Mouse (Mus musculus) heart, embryonic 12.5 days (tissue): ENCODE measurements at regions not wholly inside any gene's neighbourhood (a gene's known extent, or its start where the extent isn't known, plus 50 kb on each side); places are given as distances from the start of the nearest gene placed in this dataset.
A peak's percentile ranks its signal among the peaks of the same experiment; 100 is the strongest.

ENCODE experiments used
- ATAC-seq: fragments of 200-750 bp; cut with Nextera tagmentation; 2 replicates; pipeline ENCODE4 v1.8.0; 2017; ENCODE audit warnings: moderate TSS enrichment, moderate library complexity; ENCODE audit not compliant: insufficient number of reproducible peaks, low FRiP score
- H3K27ac ChIP-seq: fragments of 300-500 bp; sonication (generic); 2 replicates; pipeline ENCODE4 v1.5.1; 2016; ENCODE audit warnings: mild to moderate bottlenecking, moderate library complexity; ENCODE audit not compliant: poor library complexity, severe bottlenecking
- H3K27me3 ChIP-seq: fragments of 300-500 bp; sonication (generic); replicated peaks from 2 replicates; pipeline ENCODE4 v1.6.1; 2016; ENCODE audit warnings: mild to moderate bottlenecking, moderate library complexity
- H3K36me3 ChIP-seq: fragments of 300-500 bp; sonication (generic); 2 replicates; pipeline ENCODE4 v1.6.1; 2016; ENCODE audit warnings: mild to moderate bottlenecking, moderate library complexity
- H3K4me1 ChIP-seq: fragments of 300-500 bp; sonication (generic); replicated peaks from 2 replicates; pipeline ENCODE4 v1.6.1; 2016; ENCODE audit warnings: mild to moderate bottlenecking
- H3K4me2 ChIP-seq: fragments of 300-500 bp; sonication (generic); 2 replicates; pipeline ENCODE4 v1.6.1; 2016; ENCODE audit warnings: mild to moderate bottlenecking, moderate library complexity
- H3K4me3 ChIP-seq: fragments of 300-500 bp; sonication (generic); 2 replicates; pipeline ENCODE4 v1.5.1; 2016; ENCODE audit warnings: mild to moderate bottlenecking
- H3K9ac ChIP-seq: fragments of 300-500 bp; sonication (generic); 2 replicates; pipeline ENCODE4 v1.6.1; 2016; ENCODE audit warnings: mild to moderate bottlenecking, moderate library complexity
- H3K9me3 ChIP-seq: fragments of 300-500 bp; sonication (generic); replicated peaks from 2 replicates; pipeline ENCODE4 v1.6.1; 2016; ENCODE audit warnings: mild to moderate bottlenecking, moderate library complexity
- WGBS: fragments of 180-500 bp; shearing (Covaris S2); methylation state at CpG from one replicate; pipeline ENCODE4 v1.1.7; 2016; 5-methylcytosine and 5-hydroxymethylcytosine counted together

GRCm38 (mm10) chr1:18849038-18849437, 253.8 kb upstream of the Tfap2d start:
- Histone ChIP-seq H3K9me3 (no peaks in the 10 kb centered on the region), H3K4me3 (no peak overlapping the region), H3K4me1 (no peaks in the 10 kb centered on the region), H3K27me3 (no peaks in the 10 kb centered on the region), H3K9ac (no peak overlapping the region), H3K27ac (no peak overlapping the region), H3K36me3 (no peaks in the 10 kb centered on the region), H3K4me2 (no peak overlapping the region)
- no peak for ATAC-seq
- WGBS, result 83% methylated on average over 2 of the region's 2 CpGs

- no peak overlapping the region for H3K4me3 ChIP-seq
- no peak overlapping the region for H3K27ac ChIP-seq
- H3K27me3 ChIP-seq, result no peaks in the 10 kb centered on the region
- H3K4me1 ChIP-seq, result no peaks in the 10 kb centered on the region
- WGBS, result 81% methylated on average over 3 of the region's 3 CpGs
- H3K9me3 ChIP-seq, result no peaks in the 10 kb centered on the region
- H3K4me2 ChIP-seq, result no peak overlapping the region
- no peak for ATAC-seq
- H3K36me3 ChIP-seq, result no peaks in the 10 kb centered on the region
- no peak overlapping the region for H3K9ac ChIP-seq
These were observed 245.4 kb upstream of the Tfap2d start for GRCm38 (mm10) chr1:18857457-18857856.

DNA sequence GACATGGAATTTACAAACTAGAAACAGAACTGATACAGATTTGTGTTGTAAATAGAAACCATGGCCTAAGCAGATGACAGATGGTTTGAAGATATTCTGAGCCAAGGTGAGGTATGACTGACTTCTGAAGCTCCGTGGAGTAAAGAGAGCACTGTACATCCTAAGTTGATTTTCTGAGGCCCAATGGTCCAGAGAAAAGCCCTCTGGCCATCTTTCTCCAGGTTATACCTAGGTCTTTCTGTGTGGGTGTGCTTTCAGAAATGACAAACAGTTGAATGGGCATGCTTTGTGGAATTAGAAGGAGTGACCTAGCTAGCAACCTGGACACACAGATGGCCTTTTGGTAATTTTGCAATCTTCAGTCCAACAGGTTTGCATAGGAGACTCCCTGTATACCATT, 199.6 kb upstream of the Tfap2d start:
- Histone ChIP-seq H3K4me1 (no peaks in the 10 kb centered on the region), H3K9me3 (no peaks in the 10 kb centered on the region), H3K9ac (no peak overlapping the region), H3K27me3 (no peaks in the 10 kb centered on the region), H3K36me3 (no peaks in the 10 kb centered on the region), H3K4me3 (no peak overlapping the region), H3K27ac (no peak overlapping the region), H3K4me2 (no peak overlapping the region)
- ATAC-seq, result no peak
- WGBS, result 75% methylated on average over 1 of the region's 1 CpGs

DNA sequence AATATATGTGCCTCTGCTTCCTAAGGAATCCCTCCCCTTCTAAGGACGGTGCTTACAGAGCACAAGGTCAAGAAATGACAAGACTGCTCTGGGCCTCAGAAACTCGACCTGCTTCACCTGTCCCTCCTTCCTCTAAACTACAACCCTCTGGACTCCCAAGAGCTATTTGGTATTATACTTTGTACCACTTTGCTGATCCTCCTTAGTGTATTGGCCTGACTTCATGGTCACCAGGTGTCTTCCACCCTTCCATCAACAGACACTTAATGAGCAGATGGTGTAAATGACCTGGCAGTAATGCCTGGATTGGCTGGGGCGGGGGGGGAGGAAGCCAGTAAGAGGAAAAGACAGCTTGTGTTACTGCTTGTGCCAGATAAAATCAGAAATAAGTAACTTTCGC, 199.1 kb upstream of the Tfap2d start:
- no peak overlapping the region for H3K4me3 ChIP-seq
- WGBS, result 52% methylated on average over 4 of the region's 4 CpGs

GRCm38 (mm10) chr1:18911578-18911977, 191.2 kb upstream of the Tfap2d start:
- H3K4me3 ChIP-seq, result no peak overlapping the region
- ATAC-seq, result no peak
- H3K27ac ChIP-seq, result no peak overlapping the region
- no peak overlapping the region for H3K4me2 ChIP-seq
- no peaks in the 10 kb centered on the region for H3K27me3 ChIP-seq
- WGBS, result 73% methylated on average over 4 of the region's 4 CpGs
- H3K9ac ChIP-seq, result no peak overlapping the region
- H3K4me1 ChIP-seq, result no peaks in the 10 kb centered on the region
- H3K9me3 ChIP-seq, result no peaks in the 10 kb centered on the region
- no peaks in the 10 kb centered on the region for H3K36me3 ChIP-seq

More for the DNA sequence above, 199.1 kb upstream of the Tfap2d start:
- ATAC-seq, result no peak
- H3K4me2 ChIP-seq, result no peak overlapping the region
- no peak overlapping the region for H3K27ac ChIP-seq
- no peaks in the 10 kb centered on the region for H3K4me1 ChIP-seq
- no peaks in the 10 kb centered on the region for H3K27me3 ChIP-seq
- H3K9me3 ChIP-seq, result no peaks in the 10 kb centered on the region
- no peaks in the 10 kb centered on the region for H3K36me3 ChIP-seq
- no peak overlapping the region for H3K9ac ChIP-seq

DNA sequence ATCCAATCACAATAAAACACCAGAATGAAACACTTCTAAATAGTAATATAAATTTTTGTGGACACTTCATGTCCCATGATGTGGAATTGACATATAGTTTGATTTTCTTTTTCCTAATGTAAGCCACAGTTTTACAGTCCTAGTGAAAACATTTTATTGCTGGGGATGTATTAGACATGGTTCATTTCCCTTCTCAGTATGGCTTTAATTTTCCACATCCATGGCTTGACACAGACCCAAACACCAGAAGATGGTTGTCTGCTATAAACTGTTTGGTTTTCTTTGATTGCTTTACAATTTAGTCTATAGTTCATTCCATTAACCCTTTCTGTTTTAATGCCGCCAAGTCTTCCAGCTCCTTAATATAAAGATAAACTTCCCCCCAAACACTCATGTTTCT, 146.5 kb upstream of the Tfap2d start:
- ATAC-seq, result no peak
- H3K9me3 ChIP-seq, result no peaks in the 10 kb centered on the region

DNA sequence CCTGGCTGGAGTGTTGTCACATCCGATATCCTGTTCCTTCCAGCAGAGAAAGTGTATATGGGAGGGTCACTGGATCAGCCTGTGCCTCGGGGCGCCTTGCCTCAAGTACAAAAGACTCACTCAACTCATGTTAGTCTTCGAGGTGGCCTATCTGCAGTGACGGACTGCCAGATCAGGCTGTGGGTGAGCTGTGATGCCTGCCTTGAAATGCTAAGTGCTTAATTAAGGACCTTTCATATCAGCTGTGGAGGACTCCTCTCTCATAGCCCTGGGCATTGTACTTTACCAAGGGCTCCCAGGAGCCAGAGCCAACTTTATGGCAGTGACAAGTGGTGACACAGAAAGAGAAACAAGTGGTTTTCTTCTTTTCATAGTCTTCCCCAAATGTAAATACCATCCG, 145.8 kb upstream of the Tfap2d start:
- Histone ChIP-seq H3K4me1 (0 out of 2 replicates have a peak, but pooled peaks cover 9% of the 10 kb centered on the region), H3K4me3 (no peak overlapping the region), H3K4me2 (no peak overlapping the region), H3K27ac (no peak overlapping the region), H3K9me3 (no peaks in the 10 kb centered on the region), H3K9ac (no peak overlapping the region), H3K36me3 (no peaks in the 10 kb centered on the region), H3K27me3 (no peaks in the 10 kb centered on the region)
- no peak for ATAC-seq
- WGBS, result 37% methylated on average over 6 of the region's 6 CpGs

More for the DNA sequence above, 146.5 kb upstream of the Tfap2d start:
- Histone ChIP-seq H3K9ac (no peak overlapping the region), H3K4me3 (no peak overlapping the region), H3K4me1 (0 out of 2 replicates have a peak, but pooled peaks cover 9% of the 10 kb centered on the region), H3K27ac (no peak overlapping the region), H3K36me3 (no peaks in the 10 kb centered on the region), H3K27me3 (no peaks in the 10 kb centered on the region), H3K4me2 (no peak overlapping the region)
- 94% methylated on average over 1 of the region's 1 CpGs for WGBS

GRCm38 (mm10) chr1:18961464-18961863, 141.4 kb upstream of the Tfap2d start:
- Histone ChIP-seq H3K9ac (no peak overlapping the region), H3K27ac (no peak overlapping the region), H3K9me3 (no peaks in the 10 kb centered on the region), H3K4me2 (peak overlapping the region; percentile 40), H3K27me3 (no peaks in the 10 kb centered on the region), H3K4me1 (peaks cover 9% of the 10 kb centered on the region; the same call in 1 of the 2 replicates), H3K36me3 (no peaks in the 10 kb centered on the region), H3K4me3 (no peak overlapping the region)
- WGBS, result 19% methylated on average over 9 of the region's 9 CpGs
- ATAC-seq, result peak; percentile 57; the same call in 1 of the 2 replicates

DNA sequence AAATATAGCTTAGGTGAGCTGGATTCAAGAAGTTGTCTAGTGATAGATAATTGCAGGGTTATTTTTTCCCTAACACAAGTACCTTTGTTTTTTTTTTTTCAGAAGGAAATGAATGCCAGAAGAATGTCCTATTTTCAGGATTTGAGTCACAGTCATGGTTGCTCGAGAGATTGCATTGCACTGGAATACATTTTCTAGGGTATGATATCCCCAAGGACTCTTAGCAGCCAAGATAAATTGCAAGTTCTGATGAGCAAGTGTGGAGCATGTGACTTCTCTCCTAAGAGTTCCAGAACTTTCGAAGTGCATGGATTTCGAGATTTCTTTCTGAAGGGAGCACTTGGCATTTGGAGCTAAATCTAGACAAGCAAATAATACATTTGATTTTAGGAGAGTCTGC, 140.9 kb upstream of the Tfap2d start:
- Histone ChIP-seq H3K4me2 (peak overlapping the region; percentile 40), H3K9me3 (no peaks in the 10 kb centered on the region), H3K4me1 (peaks cover 7% of the 10 kb centered on the region; the same call in 1 of the 2 replicates), H3K4me3 (no peak overlapping the region), H3K36me3 (no peaks in the 10 kb centered on the region), H3K27ac (no peak overlapping the region), H3K27me3 (no peaks in the 10 kb centered on the region), H3K9ac (no peak overlapping the region)
- WGBS, result 57% methylated on average over 3 of the region's 3 CpGs
- no peak for ATAC-seq

GRCm38 (mm10) chr1:18968935-18969334, 133.9 kb upstream of the Tfap2d start:
- Histone ChIP-seq H3K9ac (no peak overlapping the region), H3K4me1 (no peaks in the 10 kb centered on the region), H3K36me3 (no peaks in the 10 kb centered on the region), H3K4me2 (no peak overlapping the region), H3K27me3 (no peaks in the 10 kb centered on the region; the same call in 1 of the 2 replicates), H3K9me3 (no peaks in the 10 kb centered on the region), H3K27ac (no peak overlapping the region), H3K4me3 (no peak overlapping the region)
- no peak for ATAC-seq
- WGBS, result 66% methylated on average over 2 of the region's 2 CpGs

- no peaks in the 10 kb centered on the region for H3K9me3 ChIP-seq
These were observed 132.6 kb upstream of the Tfap2d start for GRCm38 (mm10) chr1:18970173-18970572.

GRCm38 (mm10) chr1:18973826-18974620, 128.8 kb upstream of the Tfap2d start:
- Histone ChIP-seq H3K9ac (no peak overlapping the region), H3K27ac (no peak overlapping the region), H3K4me2 (no peak overlapping the region), H3K27me3 (no peaks in the 10 kb centered on the region; the same call in 1 of the 2 replicates), H3K4me1 (no peaks in the 10 kb centered on the region), H3K9me3 (no peaks in the 10 kb centered on the region), H3K36me3 (no peaks in the 10 kb centered on the region), H3K4me3 (no peak overlapping the region)
- 71% methylated on average over 6 of the region's 6 CpGs for WGBS
- no peak for ATAC-seq

More at GRCm38 (mm10) chr1:18970173-18970572, 132.6 kb upstream of the Tfap2d start:
- no peaks in the 10 kb centered on the region for H3K4me1 ChIP-seq
- no peaks in the 10 kb centered on the region; the same call in 1 of the 2 replicates for H3K27me3 ChIP-seq
- no peak overlapping the region for H3K27ac ChIP-seq
- H3K4me3 ChIP-seq, result no peak overlapping the region
- no peak overlapping the region for H3K4me2 ChIP-seq
- no peak overlapping the region for H3K9ac ChIP-seq
- no peaks in the 10 kb centered on the region for H3K36me3 ChIP-seq
- ATAC-seq, result no peak
